Comparison of ENCODE assay signal across 24 mouse cellular contexts in genomic region chr16:90545509-90545908, GRCm38 (mm10).
DNase-seq lines count a peak whose midpoint lies in the region; ATAC-seq lines count a peak whose summit lies in the region.
"Had no signal": no experiment of that assay in that cellular context is flagged by ENCODE, and none has a peak within 500 bp of the region (broad histone marks: within the 10 kb centered on the region; RNA-seq: fewer than 3 reads in every experiment).

No protein-coding gene starts in this region.

- H3K27ac ChIP-seq in forebrain, embryonic 10.5 days = peak overlapping the region; percentile 40; the same call in 1 of the 2 replicates
- H3K27ac ChIP-seq in forebrain, embryonic 16.5 days (ENCODE audit: low read length) = no peak overlapping the region
- peak overlapping the region; percentile 54; the same call in 1 of the 2 replicates for H3K27ac ChIP-seq in lung, embryonic 15.5 days
- peak overlapping the region; percentile 71; the same call in 1 of the 2 replicates for H3K27ac ChIP-seq in embryonic facial prominence, embryonic 10.5 days (replicated peaks)
- H3K27ac ChIP-seq in limb, embryonic 12.5 days = peak overlapping the region; percentile 50; the same call in 1 of the 2 replicates
- H3K27ac ChIP-seq: forebrain, embryonic 13.5 days; heart, embryonic 13.5 days; hindbrain, embryonic 13.5 days; left cerebral cortex, adult 2 months; liver, embryonic 14.5 days; neural tube, embryonic 13.5 days had no signal

- H3K9ac ChIP-seq in forebrain, embryonic 16.5 days (replicated peaks; ENCODE audit: low read depth, low read length) = no peak overlapping the region
- H3K9ac ChIP-seq in lung, embryonic 15.5 days = no peak overlapping the region
- no peak overlapping the region for H3K9ac ChIP-seq in limb, embryonic 12.5 days (replicated peaks)
- H3K9ac ChIP-seq: forebrain, embryonic 13.5 days; heart, embryonic 13.5 days; hindbrain, embryonic 13.5 days; liver, embryonic 14.5 days; neural tube, embryonic 13.5 days had no signal

- no peak for DNase-seq in forebrain, embryonic 10.5 days (ENCODE audit: extremely low spot score, low spot score)
- DNase-seq in lung, postnatal 4 days = no peak
- no peak for DNase-seq in embryonic facial prominence, embryonic 10.5 days (ENCODE audit: low spot score)
- DNase-seq in right cerebral cortex, postnatal 10 days (ENCODE audit: low spot score in 2 of 2) = no peak
- no peak for DNase-seq in cerebellum, adult 11 months
- DNase-seq: adrenal gland, postnatal 10 days; cerebellum, postnatal 25 days; gastrocnemius, postnatal 14 days; heart, adult 18-20 months; kidney, postnatal 14 days; right cerebral cortex, postnatal 14 days; spleen, adult 18-20 months; thymus, postnatal 36 days had no signal

- H3K4me2 ChIP-seq in forebrain, embryonic 16.5 days (ENCODE audit: low read length) = no peak overlapping the region
- no peak overlapping the region for H3K4me2 ChIP-seq in lung, embryonic 15.5 days
- no peak overlapping the region for H3K4me2 ChIP-seq in limb, embryonic 12.5 days
- H3K4me2 ChIP-seq: forebrain, embryonic 13.5 days; heart, embryonic 13.5 days; hindbrain, embryonic 13.5 days; neural tube, embryonic 13.5 days had no signal

- H3K4me1 ChIP-seq in forebrain, embryonic 10.5 days = peaks cover 35% of the 10 kb centered on the region
- H3K4me1 ChIP-seq in forebrain, embryonic 16.5 days (replicated peaks; ENCODE audit: control insufficient read depth, insufficient read depth, low read length) = 0 out of 2 replicates have a peak, but pooled peaks cover 2% of the 10 kb centered on the region
- H3K4me1 ChIP-seq in lung, embryonic 15.5 days = peaks cover 16% of the 10 kb centered on the region
- peaks cover 48% of the 10 kb centered on the region for H3K4me1 ChIP-seq in embryonic facial prominence, embryonic 10.5 days
- peaks cover 22% of the 10 kb centered on the region for H3K4me1 ChIP-seq in limb, embryonic 12.5 days (replicated peaks)

- no peaks in the 10 kb centered on the region for H3K36me3 ChIP-seq in forebrain, embryonic 10.5 days (replicated peaks)
- H3K36me3 ChIP-seq in forebrain, embryonic 16.5 days (ENCODE audit: control insufficient read depth, insufficient read depth) = no peaks in the 10 kb centered on the region
- no peaks in the 10 kb centered on the region for H3K36me3 ChIP-seq in lung, embryonic 15.5 days
- H3K36me3 ChIP-seq in embryonic facial prominence, embryonic 10.5 days (replicated peaks) = no peaks in the 10 kb centered on the region
- H3K36me3 ChIP-seq in limb, embryonic 12.5 days = no peaks in the 10 kb centered on the region
- H3K36me3 ChIP-seq: heart, embryonic 13.5 days; hindbrain, embryonic 13.5 days; neural tube, embryonic 13.5 days had no signal

- H3K27me3 ChIP-seq in forebrain, embryonic 10.5 days (ENCODE audit: poor library complexity, severe bottlenecking) = peaks cover 8% of the 10 kb centered on the region; the same call in 1 of the 2 replicates
- H3K27me3 ChIP-seq in forebrain, embryonic 16.5 days (replicated peaks; ENCODE audit: control insufficient read depth, insufficient read depth, low read length) = peaks cover 5% of the 10 kb centered on the region; the same call in 1 of the 2 replicates
- H3K27me3 ChIP-seq in lung, embryonic 15.5 days = no peaks in the 10 kb centered on the region
- no peaks in the 10 kb centered on the region for H3K27me3 ChIP-seq in embryonic facial prominence, embryonic 10.5 days (replicated peaks; ENCODE audit: low read depth, poor library complexity, severe bottlenecking)
- H3K27me3 ChIP-seq in limb, embryonic 12.5 days = 0 out of 2 replicates have a peak, but pooled peaks cover 4% of the 10 kb centered on the region
- H3K27me3 ChIP-seq: neural tube, embryonic 13.5 days; Patski had no signal

- no peak for ATAC-seq in forebrain, embryonic 16.5 days
- no peak for ATAC-seq in lung, embryonic 15.5 days (ENCODE audit: borderline replicate concordance, extremely low read depth, low FRiP score, low TSS enrichment)
- no peak for ATAC-seq in limb, embryonic 12.5 days (ENCODE audit: insufficient number of reproducible peaks, insufficient read depth, low FRiP score, low TSS enrichment, low read depth)
- ATAC-seq: activated CD4-positive, CD25-positive, alpha-beta regulatory T cell, adult 4 months; forebrain, embryonic 13.5 days; Patski had no signal

- WGBS in forebrain, embryonic 10.5 days = 68% methylated on average over 3 of the region's 3 CpGs
- WGBS in forebrain, embryonic 16.5 days = 56% methylated on average over 3 of the region's 3 CpGs
- WGBS in lung, embryonic 15.5 days = 36% methylated on average over 3 of the region's 3 CpGs
- WGBS in embryonic facial prominence, embryonic 10.5 days = 59% methylated on average over 3 of the region's 3 CpGs
- 60% methylated on average over 3 of the region's 3 CpGs for WGBS in limb, embryonic 12.5 days

- H3K9me3 ChIP-seq in forebrain, embryonic 10.5 days = no peaks in the 10 kb centered on the region
- H3K9me3 ChIP-seq in forebrain, embryonic 16.5 days (ENCODE audit: control insufficient read depth, low read length) = no peaks in the 10 kb centered on the region
- H3K9me3 ChIP-seq in lung, embryonic 15.5 days = no peaks in the 10 kb centered on the region
- H3K9me3 ChIP-seq in embryonic facial prominence, embryonic 10.5 days = no peaks in the 10 kb centered on the region
- H3K9me3 ChIP-seq in limb, embryonic 12.5 days = no peaks in the 10 kb centered on the region
- H3K9me3 ChIP-seq: forebrain, embryonic 13.5 days; heart, embryonic 13.5 days; hindbrain, embryonic 13.5 days; neural tube, embryonic 13.5 days had no signal

- H3K4me3 ChIP-seq in forebrain, embryonic 10.5 days = no peak overlapping the region
- no peak overlapping the region for H3K4me3 ChIP-seq in forebrain, embryonic 16.5 days (replicated peaks; ENCODE audit: low read length)
- H3K4me3 ChIP-seq in lung, embryonic 15.5 days = no peak overlapping the region
- H3K4me3 ChIP-seq in embryonic facial prominence, embryonic 10.5 days = no peak overlapping the region
- H3K4me3 ChIP-seq in limb, embryonic 12.5 days (replicated peaks) = no peak overlapping the region
- H3K4me3 ChIP-seq: forebrain, embryonic 13.5 days; heart, embryonic 13.5 days; hindbrain, embryonic 13.5 days; left cerebral cortex, adult 2 months; neural tube, embryonic 13.5 days had no signal
